Mouse (Mus musculus) olfactory bulb, adult 2 months (tissue): ENCODE data around the gene Cdk17.

Source experiments
- CTCF ChIP-seq: fragments of 200-500 bp; IDR thresholded peaks from 2 replicates; pipeline ENCODE4 v1.5.1; 2012; ENCODE audit warnings: low read depth, mild to moderate bottlenecking, low read length, moderate library complexity; ENCODE audit not compliant: insufficient read depth
- POLR2A ChIP-seq: fragments of 200-500 bp; IDR thresholded peaks from 2 replicates; pipeline ENCODE4 v1.6.1; 2012; ENCODE audit warnings: mild to moderate bottlenecking, low read depth, low read length, moderate library complexity; ENCODE audit not compliant: insufficient read depth

DNA sequence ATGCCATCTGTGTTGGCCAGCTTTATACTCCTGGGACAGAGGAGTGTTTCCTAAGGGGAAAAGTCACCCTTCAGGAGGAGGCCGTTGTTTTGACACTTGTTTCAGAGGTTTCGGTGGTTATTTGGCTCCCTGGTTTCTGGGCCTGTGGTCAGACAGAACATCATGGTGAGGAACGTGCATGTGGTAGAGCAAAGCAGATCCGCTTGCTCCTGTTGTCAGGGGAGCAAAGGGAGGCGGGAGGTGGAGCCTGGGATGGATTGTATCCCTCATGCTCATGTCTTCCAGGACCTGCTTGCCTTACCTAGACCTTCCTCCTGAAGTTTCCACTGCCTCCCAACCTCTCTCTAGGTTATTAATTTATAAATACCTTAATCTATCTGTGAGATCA lies 5.7 kb downstream of the Cdk17 start:
- TF ChIP-seq CTCF = no peak
- TF ChIP-seq POLR2A = no peak
